Mouse (Mus musculus): ENCODE measurements around the gene Mapk8. TPM values are rescaled to one million over a fixed set of nuclear protein-coding genes. Genes with fewer than 3 reads are reported as not detected.
"Not testable (repeated sequence)": the region's sequence is repeated elsewhere in the genome, so short reads cannot be mapped to it uniquely, and the experiment has no call there.

Gene Mapk8
- total and polyA plus RNA-seq, 2 experiments from 2014 or later = 34.7 to 193 TPM

- DNase-seq = no peak
- Histone ChIP-seq H3K27me3 (ENCODE audit: insufficient read depth, low read length) (no peaks in the 10 kb centered on the region), H3K4me1 (ENCODE audit: insufficient read depth) (peaks cover 12% of the 10 kb centered on the region), H3K27ac (ENCODE audit: low read depth, low read length) (no peak overlapping the region), H3K9ac (no peak overlapping the region), H3K36me3 (ENCODE audit: insufficient read depth) (no peaks in the 10 kb centered on the region), H3K9me3 (ENCODE audit: low read length) (no peaks in the 10 kb centered on the region), H3K4me2 (ENCODE audit: low read depth) (no peak overlapping the region), H3K4me3 (ENCODE audit: low read depth, low read length) (no peak overlapping the region)
- WGBS = 88% methylated on average over 2 of the region's 2 CpGs
- no peak for ATAC-seq
- no peak for TF ChIP-seq CTCF (IDR thresholded peaks at IDR 0.05; ENCODE audit: low read depth)
Observed at GRCm38 (mm10) chr14:33443780-33444179, 3.2 kb downstream of the Mapk8 start.

DNA sequence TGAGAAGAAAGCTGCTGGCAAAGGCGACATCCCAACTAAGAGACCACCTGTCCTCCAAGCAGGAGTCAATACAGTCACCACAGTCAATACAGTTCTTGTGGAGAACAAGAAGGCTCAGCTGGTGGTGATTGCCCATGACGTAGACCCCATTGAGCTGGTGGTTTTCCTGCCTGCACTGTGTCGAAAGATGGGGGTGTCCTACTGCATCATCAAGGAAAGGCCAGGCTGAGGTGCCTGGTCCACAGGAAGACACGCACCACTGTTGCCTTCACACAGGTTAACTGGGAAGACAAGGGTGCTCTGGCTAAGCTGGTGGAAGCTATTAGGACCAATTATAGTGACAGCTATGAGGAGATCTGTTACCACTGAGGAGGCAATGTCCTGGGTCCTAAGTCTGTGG lies 14.5 kb downstream of the Mapk8 start:
- H3K4me1 ChIP-seq (ENCODE audit: insufficient read depth); H3K27ac ChIP-seq (ENCODE audit: low read depth, low read length); H3K9me3 ChIP-seq (ENCODE audit: low read length); DNase-seq; ATAC-seq; H3K27me3 ChIP-seq (ENCODE audit: insufficient read depth, low read length); H3K4me3 ChIP-seq (ENCODE audit: low read depth, low read length); H3K9ac ChIP-seq; H3K4me2 ChIP-seq (ENCODE audit: low read depth); H3K36me3 ChIP-seq (ENCODE audit: insufficient read depth): not testable (repeated sequence)
- WGBS = 93% methylated on average over 4 of the region's 4 CpGs

- Histone ChIP-seq H3K4me2 (ENCODE audit: low read depth) (no peak overlapping the region), H3K9me3 (ENCODE audit: low read length) (no peaks in the 10 kb centered on the region), H3K36me3 (ENCODE audit: insufficient read depth) (no peaks in the 10 kb centered on the region), H3K27me3 (ENCODE audit: insufficient read depth, low read length) (no peaks in the 10 kb centered on the region), H3K4me3 (ENCODE audit: low read depth, low read length) (no peak overlapping the region), H3K9ac (no peak overlapping the region), H3K4me1 (ENCODE audit: insufficient read depth) (no peaks in the 10 kb centered on the region), H3K27ac (ENCODE audit: low read depth, low read length) (no peak overlapping the region)
- DNase-seq (no peak), ATAC-seq (no peak)
- TF ChIP-seq CTCF (IDR thresholded peaks at IDR 0.05; ENCODE audit: low read depth) = no peak
Observed at GRCm38 (mm10) chr14:33424124-33424523, 22.8 kb downstream of the Mapk8 start.

GRCm38 (mm10) chr14:33423003-33423402 lies 24.0 kb downstream of the Mapk8 start:
- TF ChIP-seq CTCF (IDR thresholded peaks at IDR 0.05; ENCODE audit: low read depth) = no peak
- ATAC-seq (no peak), DNase-seq (no peak)
- no peaks in the 10 kb centered on the region for H3K4me1 ChIP-seq (ENCODE audit: insufficient read depth)
- H3K9me3 ChIP-seq (ENCODE audit: low read length) = no peaks in the 10 kb centered on the region
- no peaks in the 10 kb centered on the region for H3K27me3 ChIP-seq (ENCODE audit: insufficient read depth, low read length)
- no peak overlapping the region for H3K27ac ChIP-seq (ENCODE audit: low read depth, low read length)
- WGBS = 82% methylated on average over 1 of the region's 1 CpGs
- no peak overlapping the region for H3K4me3 ChIP-seq (ENCODE audit: low read depth, low read length)
- no peak overlapping the region for H3K4me2 ChIP-seq (ENCODE audit: low read depth)
- H3K36me3 ChIP-seq (ENCODE audit: insufficient read depth) = no peaks in the 10 kb centered on the region
- no peak overlapping the region for H3K9ac ChIP-seq

DNA sequence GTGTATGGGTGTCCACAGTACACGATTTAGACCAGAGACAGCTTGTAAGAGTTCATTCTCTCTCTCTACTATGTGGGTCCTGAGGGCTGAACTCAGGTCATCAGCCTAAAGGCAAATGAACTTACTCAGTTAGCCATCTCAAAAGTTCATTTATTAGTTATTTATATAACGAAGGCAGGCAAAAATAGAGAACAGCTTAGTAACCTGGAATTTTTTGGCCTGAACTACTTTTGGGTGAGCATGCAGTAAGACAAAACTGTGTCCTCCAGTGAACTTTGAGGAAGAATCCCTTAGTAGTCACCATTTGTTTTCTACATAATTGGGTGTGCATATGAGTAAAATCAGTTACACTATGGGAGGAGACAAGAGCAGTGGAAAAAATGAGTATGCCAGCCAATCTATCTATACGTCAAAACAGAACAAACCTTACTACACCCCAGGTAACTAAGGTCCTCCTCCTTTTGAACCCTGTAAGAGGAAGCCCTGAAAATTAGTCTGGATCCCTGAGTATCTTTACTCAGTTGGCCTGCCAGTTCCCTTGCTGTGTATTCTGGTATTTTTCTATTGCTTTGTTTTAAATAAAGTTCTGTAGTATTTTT lies 28.5 kb downstream of the Mapk8 start:
- H3K4me3 ChIP-seq (ENCODE audit: low read depth, low read length) = no peak overlapping the region
- no peak overlapping the region for H3K4me2 ChIP-seq (ENCODE audit: low read depth)
- H3K4me1 ChIP-seq (ENCODE audit: insufficient read depth) = no peaks in the 10 kb centered on the region
- no peak overlapping the region for H3K27ac ChIP-seq (ENCODE audit: low read depth, low read length)
- no peak for DNase-seq
- H3K9ac ChIP-seq = no peak overlapping the region
- H3K27me3 ChIP-seq (ENCODE audit: insufficient read depth, low read length) = no peaks in the 10 kb centered on the region
- no peaks in the 10 kb centered on the region for H3K9me3 ChIP-seq (ENCODE audit: low read length)
- WGBS = 91% methylated on average over 3 of the region's 3 CpGs
- TF ChIP-seq CTCF (IDR thresholded peaks at IDR 0.05; ENCODE audit: low read depth) = no peak
- H3K36me3 ChIP-seq (ENCODE audit: insufficient read depth) = no peaks in the 10 kb centered on the region
- no peak for ATAC-seq

- H3K27ac ChIP-seq (ENCODE audit: low read depth, low read length) = no peak overlapping the region
- no peak for TF ChIP-seq CTCF (IDR thresholded peaks at IDR 0.05; ENCODE audit: low read depth)
Observed at GRCm38 (mm10) chr14:33415746-33416145, 31.2 kb downstream of the Mapk8 start.

DNA sequence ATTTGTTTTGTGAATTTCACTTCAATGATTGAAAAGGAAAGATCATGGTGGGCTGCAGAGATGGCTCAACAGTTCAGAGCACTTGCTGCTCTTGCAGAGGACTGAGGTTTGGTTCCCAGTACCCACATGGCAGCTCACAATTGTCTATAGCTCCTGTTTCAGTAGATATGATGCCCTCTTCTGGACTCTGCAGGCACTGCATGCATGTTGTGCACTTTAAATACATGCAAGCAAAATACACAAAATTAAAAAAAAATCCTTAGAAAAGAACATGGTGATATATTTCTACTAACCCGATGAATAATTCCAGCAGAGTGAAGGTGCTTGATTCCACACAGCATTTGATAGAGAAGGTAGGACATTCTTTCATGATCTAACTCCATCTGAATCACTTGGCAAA lies 44.6 kb downstream of the Mapk8 start:
- H3K9me3 ChIP-seq (ENCODE audit: low read length) = no peaks in the 10 kb centered on the region
- ATAC-seq (no peak), DNase-seq (no peak)
- no peaks in the 10 kb centered on the region; the same call in 1 of the 2 replicates for H3K36me3 ChIP-seq (ENCODE audit: insufficient read depth)
- H3K4me3 ChIP-seq (ENCODE audit: low read depth, low read length) = no peak overlapping the region
- H3K4me2 ChIP-seq (ENCODE audit: low read depth) = no peak overlapping the region
- no peak overlapping the region for H3K9ac ChIP-seq
- WGBS = 96% methylated on average over 1 of the region's 1 CpGs
- no peak; the same call in 1 of the 2 replicates for TF ChIP-seq CTCF (IDR thresholded peaks at IDR 0.05; ENCODE audit: low read depth)
- no peaks in the 10 kb centered on the region for H3K4me1 ChIP-seq (ENCODE audit: insufficient read depth)
- no peak overlapping the region for H3K27ac ChIP-seq (ENCODE audit: low read depth, low read length)
- H3K27me3 ChIP-seq (ENCODE audit: insufficient read depth, low read length) = no peaks in the 10 kb centered on the region

More at GRCm38 (mm10) chr14:33415746-33416145, 31.2 kb downstream of the Mapk8 start:
- H3K4me1 ChIP-seq (ENCODE audit: insufficient read depth) = no peaks in the 10 kb centered on the region
- 97% methylated on average over 1 of the region's 1 CpGs for WGBS
- DNase-seq (no peak), ATAC-seq (no peak)
- no peaks in the 10 kb centered on the region for H3K27me3 ChIP-seq (ENCODE audit: insufficient read depth, low read length)
- H3K4me3 ChIP-seq (ENCODE audit: low read depth, low read length) = no peak overlapping the region
- no peaks in the 10 kb centered on the region for H3K9me3 ChIP-seq (ENCODE audit: low read length)
- H3K9ac ChIP-seq = no peak overlapping the region
- H3K4me2 ChIP-seq (ENCODE audit: low read depth) = no peak overlapping the region
- no peaks in the 10 kb centered on the region for H3K36me3 ChIP-seq (ENCODE audit: insufficient read depth)
